Mouse (Mus musculus) lung, postnatal 4 days (tissue): Measurements from ENCODE around the gene D430042O09Rik.
A peak's percentile ranks its signal among the peaks of the same experiment; 100 is the strongest.
"Not testable (repeated sequence)": the region's sequence is repeated elsewhere in the genome, so short reads cannot be mapped to it uniquely, and the experiment has no call there.

Source experiments
- DNase-seq, 2 experiments: peaks; one replicate each; pipeline ENCODE4 v3.0.0; 2021

The D430042O09Rik gene

GRCm38 (mm10) chr7:125707593-125708022 is at the start of gene D430042O09Rik, which contains the start of gene Gtf3c1:
D430042O09Rik (plus strand) TSS chr7:125707888.
Gtf3c1 (minus strand) TSS chr7:125707780.
- peak; percentile 100 for DNase-seq

DNA sequence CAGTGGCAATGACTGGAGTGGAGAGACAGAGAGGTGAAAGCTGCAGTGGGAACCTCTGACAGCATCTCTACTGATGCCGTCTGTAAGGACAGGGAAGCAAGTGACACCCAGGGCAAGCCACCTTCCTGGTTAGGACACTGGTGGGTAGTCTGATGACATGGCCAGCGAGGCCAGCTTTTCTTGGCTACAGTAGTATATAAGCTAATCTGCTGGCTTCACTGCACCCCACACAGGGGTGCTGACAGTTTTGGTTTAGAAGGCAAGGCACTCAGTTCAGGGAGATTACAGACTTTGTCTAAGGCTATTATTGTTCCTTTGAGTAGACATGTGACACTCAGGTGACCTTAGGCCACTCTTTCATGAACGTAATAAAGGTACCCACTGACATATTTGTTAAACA is 44.0 kb upstream of the D430042O09Rik start:
- DNase-seq, result no peak

DNA sequence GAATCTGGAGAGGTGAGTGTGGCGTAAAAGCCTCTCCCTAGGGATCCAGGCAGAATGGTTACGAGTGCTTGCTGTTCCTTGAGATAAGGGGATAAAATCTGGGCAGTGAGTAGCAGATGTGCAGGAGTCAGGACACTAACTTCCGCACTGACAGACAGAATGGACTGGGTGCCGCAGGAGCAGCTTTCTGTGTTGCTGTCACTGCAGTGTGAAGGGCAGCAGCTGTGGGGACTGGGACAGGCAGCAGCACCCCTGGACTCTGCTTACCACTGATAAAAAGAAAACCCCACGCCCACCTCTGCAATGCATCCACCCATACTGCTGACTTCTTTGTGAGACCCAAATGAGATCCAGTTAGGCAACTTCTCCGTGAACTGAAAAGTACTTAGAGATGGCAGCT is 36.8 kb upstream of the D430042O09Rik start:
- DNase-seq, result no peak

DNA sequence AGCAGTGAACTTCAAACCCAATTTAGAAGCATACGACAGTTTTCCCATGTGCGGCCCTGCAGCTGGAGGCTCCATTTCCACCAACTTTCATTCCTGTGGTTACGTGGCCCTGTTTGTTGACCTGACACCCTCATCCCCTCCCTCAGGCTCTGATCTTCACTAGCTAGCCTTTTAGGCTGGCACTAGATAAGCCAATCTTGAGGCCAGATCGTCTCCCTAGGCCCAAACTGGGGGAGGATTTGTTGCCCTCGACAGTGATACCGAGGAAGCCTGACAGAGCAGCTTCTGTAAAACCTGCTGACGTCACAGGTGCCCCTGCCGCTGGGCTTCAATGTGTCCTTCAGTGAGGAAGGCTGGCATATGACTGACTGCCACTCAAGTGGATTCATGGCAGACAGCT is 36.3 kb upstream of the D430042O09Rik start:
- no peak for DNase-seq

DNA sequence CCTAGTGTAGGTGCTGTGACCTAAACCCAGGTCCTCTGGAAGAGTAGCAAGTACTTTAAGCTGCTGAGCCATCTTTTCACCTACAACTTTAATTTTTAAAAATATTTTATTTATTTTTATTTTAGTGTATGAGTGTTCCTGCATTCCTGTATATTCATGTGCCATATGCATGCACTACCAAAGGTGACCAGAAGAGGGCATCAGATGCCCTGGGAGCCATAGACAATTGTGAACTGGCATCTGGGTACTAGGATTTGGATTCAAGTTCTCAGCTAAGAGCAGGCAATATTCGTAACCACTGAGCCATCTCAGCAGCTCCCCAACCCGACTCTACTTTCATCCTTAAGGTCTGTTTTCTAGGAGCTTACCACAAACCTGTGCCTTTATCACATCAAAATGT is 32.8 kb upstream of the D430042O09Rik start:
- peak in 1 of 2 experiments; percentile 56 for DNase-seq

- peak in 1 of 2 experiments; percentile 34 for DNase-seq
Measured at GRCm38 (mm10) chr7:125678756-125679155, 28.9 kb upstream of the D430042O09Rik start.

DNA sequence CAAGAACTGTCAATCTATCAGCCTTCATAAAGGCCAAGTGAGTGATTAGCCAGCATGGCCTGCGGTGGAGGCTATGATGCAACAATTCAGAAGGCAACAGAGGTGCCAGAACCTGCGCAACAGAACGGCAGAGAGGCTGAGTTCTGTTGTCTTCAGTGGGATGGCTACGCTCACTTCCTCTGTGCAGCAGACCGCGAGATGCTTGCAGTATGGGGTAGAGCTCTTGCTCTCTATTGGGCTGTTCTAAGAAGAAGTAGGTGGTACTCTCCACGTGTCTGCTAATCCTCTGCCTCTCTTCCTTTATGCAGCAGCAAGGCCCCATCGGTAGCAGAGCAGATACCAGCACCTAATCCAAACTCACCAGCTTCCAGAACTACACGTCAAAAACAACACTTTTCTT is 27.8 kb upstream of the D430042O09Rik start:
- no peak for DNase-seq

DNA sequence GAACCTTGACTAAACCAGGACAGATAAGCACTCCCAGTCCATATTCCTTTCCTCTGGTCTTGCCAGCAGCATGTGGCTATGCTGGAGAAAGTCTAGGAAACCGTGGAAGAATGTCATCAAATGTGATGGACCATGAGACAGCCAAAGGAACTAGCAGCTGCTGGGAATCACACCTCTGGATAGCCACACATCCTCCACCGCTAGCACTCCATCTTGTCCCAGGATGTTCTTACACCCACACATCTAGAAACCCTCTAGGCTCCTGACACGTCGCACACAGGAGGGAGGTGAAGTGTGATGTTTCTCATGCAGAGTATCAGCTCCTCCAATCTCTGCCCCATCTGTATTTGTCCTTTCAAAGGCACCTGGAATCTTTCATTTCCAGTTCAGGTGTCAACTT is 17.2 kb upstream of the D430042O09Rik start:
- DNase-seq, result peak in 1 of 2 experiments; percentile 14

- peak in 1 of 2 experiments; percentile 5 for DNase-seq
Measured at GRCm38 (mm10) chr7:125694056-125694455, 13.6 kb upstream of the D430042O09Rik start.

- DNase-seq, result no peak
Measured at GRCm38 (mm10) chr7:125702791-125703190, 4.9 kb upstream of the D430042O09Rik start.

- peak; percentile 80 to 85 for DNase-seq
Measured at GRCm38 (mm10) chr7:125707186-125707585, 502 bp upstream of the D430042O09Rik start.

DNA sequence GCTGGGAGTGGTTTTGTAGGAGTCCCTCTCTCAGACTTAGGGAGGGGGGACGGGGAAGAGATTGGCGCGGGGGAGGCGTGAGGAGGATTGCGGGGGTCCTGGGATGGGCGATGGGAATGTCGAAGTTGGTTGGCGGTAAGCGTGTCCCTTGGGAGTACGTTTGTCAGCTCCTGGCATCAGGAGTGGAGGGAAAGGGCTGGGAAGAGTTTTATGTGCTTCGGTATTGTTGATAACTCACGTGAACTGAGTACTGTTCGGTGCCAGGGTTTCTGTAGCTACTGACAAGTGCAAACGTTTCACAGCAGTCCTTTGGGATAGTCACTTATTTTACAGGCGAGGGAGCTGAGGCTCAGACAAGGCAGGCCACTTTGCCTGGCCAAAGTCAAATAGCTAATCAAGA is 412 bp downstream of the D430042O09Rik start:
- DNase-seq, result no peak

DNA sequence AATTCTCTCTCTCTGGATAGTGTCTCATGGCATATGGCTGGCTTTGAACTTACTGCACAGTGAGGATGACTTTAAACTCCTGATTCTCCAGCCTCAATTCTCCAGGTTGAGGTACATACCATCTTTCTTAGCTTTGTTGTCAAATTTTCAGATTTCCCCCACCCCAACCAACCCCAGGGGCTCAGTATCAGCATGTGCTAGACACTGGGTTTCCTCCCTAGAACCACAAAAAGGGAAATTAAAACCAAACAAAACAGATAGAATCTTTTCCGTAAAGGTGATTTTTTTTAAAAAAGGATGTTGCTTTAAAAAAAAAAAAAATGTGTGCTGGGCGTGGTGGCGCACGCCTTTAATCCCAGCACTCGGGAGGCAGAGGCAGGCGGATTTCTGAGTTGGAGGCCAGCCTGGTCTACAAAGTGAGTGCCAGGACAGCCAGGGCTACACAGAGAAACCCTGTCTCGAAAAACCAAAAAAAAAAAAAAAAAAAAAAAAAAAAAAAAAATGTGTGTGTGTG is 5.9 kb downstream of the D430042O09Rik start:
- DNase-seq, result not testable (repeated sequence)

GRCm38 (mm10) chr7:125714803-125715202 is 7.1 kb downstream of the D430042O09Rik start:
- DNase-seq, result no peak

GRCm38 (mm10) chr7:125716724-125717123 is 9.0 kb downstream of the D430042O09Rik start:
- DNase-seq, result peak; percentile 39 to 68

DNA sequence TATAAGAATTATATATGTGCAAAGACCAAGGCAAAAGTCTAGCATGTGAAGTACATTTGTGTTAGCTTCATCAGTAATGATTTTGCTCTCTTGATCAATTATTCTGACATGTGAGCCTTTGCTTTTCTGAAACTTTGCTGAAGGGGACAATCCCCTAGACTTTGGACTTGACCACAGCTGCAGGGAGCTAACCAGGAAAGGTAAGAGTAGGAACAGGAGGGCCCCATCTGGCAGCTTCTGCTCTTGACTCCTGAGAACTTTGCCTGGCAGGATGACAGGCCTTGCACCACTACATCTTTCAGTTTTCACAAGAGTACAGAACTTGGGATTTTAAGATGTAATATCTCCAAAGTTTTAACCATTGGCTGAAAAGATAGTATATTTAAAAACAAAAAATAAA is 9.9 kb downstream of the D430042O09Rik start:
- no peak for DNase-seq

DNA sequence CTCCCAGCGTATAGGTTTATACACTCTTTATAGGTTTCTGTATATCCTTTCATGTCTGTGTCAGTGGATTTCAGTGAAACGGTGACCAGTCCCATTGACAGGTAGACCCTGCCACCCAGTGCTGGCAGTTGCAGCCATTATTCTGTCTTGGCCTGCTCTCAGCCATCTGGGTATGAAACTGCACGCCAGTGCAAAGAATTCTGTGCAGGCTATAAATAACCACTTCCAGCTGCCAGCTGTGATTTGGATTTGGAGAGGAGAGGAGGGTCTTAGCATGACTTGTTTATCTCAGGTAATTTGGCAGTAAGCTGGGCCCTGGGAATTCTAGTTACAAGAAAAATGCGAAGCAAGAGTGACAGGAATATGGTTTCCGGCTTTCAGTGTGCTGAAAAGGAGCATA is 12.7 kb downstream of the D430042O09Rik start:
- DNase-seq, result no peak

DNA sequence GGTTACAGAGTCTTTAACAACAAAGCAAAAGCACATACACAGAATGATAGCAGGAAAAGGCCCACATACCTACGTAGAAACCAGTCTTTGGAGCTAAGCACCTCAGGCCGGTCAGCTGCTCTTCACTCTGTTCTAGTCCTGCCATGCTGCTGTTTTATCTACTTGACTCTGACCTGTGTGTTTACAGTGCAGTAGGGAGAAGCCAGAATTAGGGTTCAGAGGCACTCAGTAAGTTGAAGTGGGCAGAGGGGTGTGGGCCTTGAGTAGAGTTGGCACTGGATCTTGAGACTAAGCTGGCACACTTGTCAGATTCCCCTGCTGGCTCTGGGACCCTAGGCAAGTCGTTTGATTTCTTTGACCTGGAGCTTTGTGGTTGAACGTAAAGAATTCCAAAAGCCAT is 13.3 kb downstream of the D430042O09Rik start:
- DNase-seq, result peak; percentile 22 to 54

DNA sequence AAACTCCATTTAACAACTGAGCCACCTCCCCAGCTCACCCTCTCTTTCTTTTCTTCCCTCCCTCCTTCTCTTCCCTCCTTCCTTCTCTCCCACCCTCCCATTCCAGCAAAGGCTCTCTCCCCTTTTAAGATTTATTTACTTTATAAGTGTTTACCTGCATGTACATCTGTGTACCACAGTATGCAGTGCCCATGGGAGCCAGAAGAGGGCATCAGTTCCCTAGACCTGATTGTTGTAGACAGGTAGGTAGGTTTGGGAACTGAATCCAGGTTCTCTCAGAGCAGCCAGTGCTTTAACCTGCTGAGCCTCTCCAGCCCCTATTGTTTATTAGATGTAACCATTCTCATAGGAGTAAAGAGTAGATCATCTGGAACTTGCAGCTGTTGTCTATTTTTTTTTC is 14.4 kb downstream of the D430042O09Rik start:
- peak in 1 of 2 experiments; percentile 21 for DNase-seq

DNA sequence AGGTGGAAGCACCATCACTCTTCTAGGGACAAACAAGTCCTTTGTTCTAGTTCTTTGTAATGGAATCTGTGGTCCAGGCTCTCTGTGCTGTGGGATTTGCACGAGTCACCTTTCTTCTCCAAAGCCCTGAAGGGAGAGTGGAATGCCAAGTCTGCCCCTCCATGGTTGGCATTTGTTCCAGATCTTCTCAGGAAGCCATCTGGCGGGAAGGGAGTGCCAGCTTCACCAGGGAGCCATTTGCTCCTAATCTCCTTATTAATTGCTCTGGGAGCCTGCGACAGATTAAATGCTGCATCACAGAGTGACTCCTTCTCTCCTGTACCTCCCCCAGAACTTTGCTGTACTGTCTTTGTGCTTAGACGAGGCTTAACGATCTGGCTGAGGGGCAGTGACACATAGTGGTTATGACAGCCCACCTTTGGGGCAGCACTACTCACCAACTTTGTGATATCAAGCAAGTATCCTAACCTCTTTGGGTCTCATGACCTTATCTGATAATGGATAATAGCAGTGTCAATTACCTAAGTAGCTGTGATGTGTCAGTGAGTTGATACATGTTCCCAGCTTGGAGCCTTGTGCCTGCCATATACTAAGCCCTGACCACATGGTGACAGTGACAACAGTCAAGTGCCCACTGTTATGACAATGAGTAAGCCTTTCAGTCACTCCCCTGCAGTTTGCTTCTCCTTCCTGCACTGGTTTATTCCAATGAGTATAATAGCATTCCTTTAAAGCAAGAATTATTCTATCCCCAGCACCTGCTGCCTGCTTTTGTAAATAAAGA is 15.7 kb downstream of the D430042O09Rik start:
- DNase-seq, result no peak

DNA sequence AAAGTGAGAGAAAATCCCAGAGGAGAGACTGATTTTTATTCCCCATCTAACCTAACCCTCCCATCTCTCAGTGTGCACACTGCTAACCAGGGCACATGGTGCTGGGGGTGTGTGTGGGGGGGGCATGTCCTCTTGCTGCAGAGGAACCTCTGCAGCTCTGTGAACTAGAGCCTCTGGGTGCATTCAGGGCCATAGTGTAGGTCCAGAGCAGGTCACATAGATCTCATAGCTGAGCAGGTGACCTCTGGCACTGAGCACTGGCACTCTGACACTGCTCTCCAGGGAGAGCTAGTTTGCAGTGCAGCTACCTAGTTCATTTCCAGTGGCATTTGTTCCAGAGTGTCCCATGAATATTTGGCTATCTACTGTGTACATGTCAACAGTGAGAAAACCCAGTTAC is 24.0 kb downstream of the D430042O09Rik start:
- no peak for DNase-seq

DNA sequence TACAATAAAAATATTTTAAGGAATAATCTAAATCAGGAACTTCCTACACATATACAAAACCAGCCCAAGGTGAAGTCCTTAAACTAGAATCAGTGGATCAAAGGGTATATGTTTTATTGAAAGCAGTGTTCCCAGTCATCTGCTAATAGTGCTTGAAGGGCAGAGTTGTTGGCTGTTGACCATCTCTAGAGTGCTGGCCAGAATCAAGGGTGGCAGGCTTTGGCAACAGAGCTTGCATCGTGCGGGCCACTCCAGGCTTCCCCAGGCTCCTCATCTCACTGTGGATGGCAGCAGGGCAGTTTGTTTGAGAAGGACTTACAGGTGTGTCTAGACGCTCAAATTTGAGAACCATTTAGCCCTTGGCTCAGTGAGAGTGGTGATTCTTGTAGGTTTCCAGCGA is 26.1 kb downstream of the D430042O09Rik start:
- no peak for DNase-seq

DNA sequence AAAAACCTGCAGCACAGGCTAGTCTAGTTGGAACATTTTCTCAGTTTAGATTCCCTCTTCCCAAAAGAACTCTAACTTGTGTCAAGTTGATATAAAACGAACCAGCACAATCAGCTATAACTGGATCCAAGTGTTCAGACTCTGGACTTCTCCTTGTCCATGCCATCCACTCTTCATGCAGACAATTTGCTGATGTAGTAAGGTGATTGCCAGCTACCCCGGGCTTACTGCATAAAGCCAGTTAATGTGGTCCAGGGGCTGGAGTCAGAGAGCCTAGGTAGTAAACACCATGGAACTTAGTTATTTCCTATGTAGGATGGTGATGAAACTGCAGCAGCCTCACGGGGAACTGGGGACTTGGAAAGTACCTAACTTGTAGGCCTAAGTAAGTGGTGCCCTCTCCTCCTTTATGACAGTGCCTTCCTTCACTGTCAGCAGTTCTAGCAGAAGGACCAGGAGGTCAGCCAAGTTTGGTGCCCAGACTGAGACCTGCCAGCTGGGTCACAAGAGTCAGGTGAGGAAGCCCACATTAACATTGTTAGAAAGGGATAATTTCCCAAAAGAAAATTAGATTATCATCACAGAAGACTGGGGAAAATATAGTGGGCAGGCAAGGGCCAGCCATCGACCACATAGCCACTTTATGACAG is 28.8 kb downstream of the D430042O09Rik start:
- no peak for DNase-seq

- no peak for DNase-seq
Measured at GRCm38 (mm10) chr7:125740521-125740920, 32.8 kb downstream of the D430042O09Rik start.
